Mouse (Mus musculus) frontal cortex, postnatal 25 days (tissue): ENCODE measurements at regions not wholly inside any gene's neighbourhood (a gene's known extent, or its start where the extent isn't known, plus 50 kb on each side); places are given as distances from the start of the nearest gene placed in this dataset.

Experiments used
- DNase-seq, 2 experiments: peaks; one replicate each; pipeline ENCODE4 v3.0.0; 2022; ENCODE audit warnings: low spot score in 2 of 2

- no peak for DNase-seq
Observed at GRCm38 (mm10) chr11:89932231-89932865, 70.3 kb downstream of the Pctp start.

DNA sequence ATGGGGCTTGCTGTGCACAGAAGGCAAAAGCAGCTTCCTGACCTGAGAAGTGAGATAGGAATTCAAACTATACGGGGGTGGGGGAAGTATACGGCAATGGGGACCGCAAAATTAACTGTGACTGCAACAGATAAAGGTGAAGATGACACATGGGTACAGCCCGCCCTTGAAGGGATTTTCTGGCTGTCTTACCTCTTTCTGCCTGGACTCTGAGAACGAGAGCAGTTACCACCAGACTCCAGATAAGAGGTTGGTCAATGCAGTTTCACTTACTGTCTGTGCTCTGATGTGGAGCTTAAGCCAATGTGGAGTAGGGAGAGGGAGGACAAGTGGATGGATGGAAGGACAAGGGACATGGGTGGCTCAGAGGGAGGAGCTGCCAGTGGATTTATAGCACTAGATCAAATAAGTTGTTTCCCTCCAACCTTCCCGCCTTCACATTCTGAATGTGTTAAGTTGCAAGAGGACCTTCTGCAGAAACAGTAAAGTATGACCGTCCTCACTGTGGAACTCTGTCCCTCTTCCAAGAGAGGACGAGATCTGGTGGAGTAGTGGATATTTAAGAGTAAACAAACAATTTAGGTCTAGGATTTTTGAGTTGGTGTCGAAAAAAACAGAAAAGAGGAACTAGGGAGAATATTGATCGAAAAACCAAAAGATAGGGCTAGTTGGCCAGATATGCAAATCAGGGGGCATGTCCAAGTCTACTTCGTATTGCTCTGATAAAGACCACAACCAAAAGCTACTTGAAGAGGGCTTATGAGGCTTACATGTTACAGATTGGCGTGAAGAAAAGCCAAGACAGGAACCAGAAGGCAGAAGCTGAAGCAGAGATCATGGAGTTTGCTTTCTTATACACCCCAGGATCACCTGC is 73.3 kb downstream of the Pctp start:
- no peak for DNase-seq

DNA sequence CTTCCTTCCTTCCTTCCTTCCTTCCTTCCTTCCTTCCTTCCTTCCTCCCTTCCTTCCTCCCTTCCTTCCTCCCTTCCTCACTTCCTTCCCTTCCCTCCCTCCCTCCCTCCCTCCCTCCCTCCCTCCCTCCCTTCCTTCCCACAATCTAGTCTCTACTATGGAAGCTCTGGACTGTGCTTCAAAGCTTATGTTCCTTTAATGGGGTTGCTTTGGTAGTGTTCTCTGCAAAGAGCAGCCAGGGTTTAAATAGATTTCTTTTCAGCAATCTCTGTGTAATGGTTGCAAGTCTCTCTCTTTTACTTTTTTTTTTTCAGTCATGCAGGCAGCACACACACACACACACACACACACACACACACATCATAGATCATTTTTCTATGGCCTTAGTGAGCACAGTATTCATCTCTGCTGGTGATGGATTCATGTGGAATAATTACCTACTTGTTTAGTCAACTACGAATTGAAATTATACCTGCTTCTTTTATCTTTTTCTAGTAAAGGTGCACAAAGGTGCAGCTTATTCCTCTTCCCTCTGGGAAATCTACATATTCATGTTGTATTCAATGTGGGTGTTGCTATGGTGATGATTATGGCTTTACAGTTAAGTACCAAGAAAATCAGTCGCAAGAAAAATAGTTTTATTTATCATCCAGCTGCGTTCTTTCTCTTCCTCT is 75.1 kb downstream of the Pctp start:
- no peak for DNase-seq

DNA sequence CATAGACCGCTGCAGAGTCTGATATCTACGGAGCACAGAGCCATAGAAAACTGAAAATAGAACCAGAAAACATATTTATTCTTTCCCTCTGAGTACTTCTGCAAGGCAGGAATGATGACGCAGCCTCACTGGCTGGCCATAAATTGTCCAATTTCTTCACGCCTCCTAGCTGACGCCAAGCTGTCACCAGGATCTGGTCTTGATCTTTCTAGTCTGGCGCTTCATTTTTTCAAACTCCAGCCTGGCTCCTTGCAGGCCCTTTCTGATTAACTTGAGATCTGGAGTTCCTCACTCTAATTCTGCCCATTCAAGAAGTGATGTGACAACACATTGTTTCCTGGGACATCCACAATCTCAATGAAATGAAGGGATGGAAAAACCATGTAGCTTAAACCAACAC is 80.1 kb downstream of the Pctp start:
- no peak for DNase-seq

DNA sequence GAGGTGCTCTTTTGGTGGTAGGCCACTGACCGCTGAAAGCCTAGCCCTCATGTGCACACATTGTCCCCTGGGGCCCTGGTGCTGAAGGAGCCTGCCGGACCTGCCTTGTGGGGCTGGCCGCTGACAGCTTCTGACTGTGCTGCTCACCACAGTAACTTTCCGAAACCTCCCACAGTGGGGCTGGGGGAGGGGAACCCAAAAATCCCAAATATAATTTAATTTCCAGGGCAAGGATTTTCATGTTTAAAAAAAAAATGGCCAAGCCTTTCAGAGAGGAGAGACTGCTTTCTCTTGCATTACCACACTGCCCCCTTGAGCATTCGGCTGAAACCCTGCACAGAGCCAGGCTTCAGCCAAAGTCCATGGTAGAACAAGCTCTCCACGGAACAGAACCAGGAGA is 81.5 kb downstream of the Pctp start:
- DNase-seq: peak; percentile 17 to 48

- no peak for DNase-seq
Observed at GRCm38 (mm10) chr11:89915795-89916194, 86.9 kb downstream of the Pctp start.

GRCm38 (mm10) chr11:89914577-89914976 is 88.1 kb downstream of the Pctp start:
- no peak for DNase-seq

- no peak for DNase-seq
Observed at GRCm38 (mm10) chr11:89901241-89901740, 101.4 kb downstream of the Pctp start.

- DNase-seq: no peak
Observed at GRCm38 (mm10) chr11:89898516-89898915, 104.2 kb downstream of the Pctp start.

- no peak for DNase-seq
Observed at GRCm38 (mm10) chr11:89896854-89897253, 105.8 kb downstream of the Pctp start.

DNA sequence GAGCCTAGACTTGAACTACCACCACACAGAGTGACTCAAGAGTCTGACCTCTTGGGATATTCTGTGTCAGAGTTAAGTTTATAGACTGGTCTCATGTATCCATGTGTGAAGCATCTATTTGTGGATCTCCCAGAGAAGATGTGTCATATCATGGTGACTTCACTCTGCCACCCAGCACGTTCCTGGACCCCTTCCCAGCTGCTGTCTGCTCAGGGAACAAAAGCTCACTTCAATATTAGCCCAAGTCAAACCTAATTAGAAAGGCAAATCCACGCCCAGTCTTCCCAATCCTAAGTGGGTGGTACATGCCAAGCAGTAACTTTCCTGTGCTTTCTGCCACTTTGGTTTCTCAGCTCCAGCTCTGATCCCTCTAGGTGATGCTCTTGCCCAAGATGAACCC is 94.1 kb upstream of the Ankfn1 start:
- DNase-seq: no peak

- no peak for DNase-seq
Observed at GRCm38 (mm10) chr11:89867575-89867974, 90.1 kb upstream of the Ankfn1 start.

- DNase-seq: no peak
Observed at GRCm38 (mm10) chr11:89856184-89856769, 78.8 kb upstream of the Ankfn1 start.

GRCm38 (mm10) chr11:89841853-89842252 is 64.4 kb upstream of the Ankfn1 start:
- DNase-seq: no peak

GRCm38 (mm10) chr11:89839671-89840327 is 62.3 kb upstream of the Ankfn1 start:
- DNase-seq: no peak

- no peak for DNase-seq
Observed at GRCm38 (mm10) chr11:89837995-89838394, 60.5 kb upstream of the Ankfn1 start.

GRCm38 (mm10) chr11:89836897-89837296 is 59.4 kb upstream of the Ankfn1 start:
- no peak for DNase-seq

- no peak for DNase-seq
Observed at GRCm38 (mm10) chr11:89834068-89834467, 56.6 kb upstream of the Ankfn1 start.

GRCm38 (mm10) chr11:89831577-89832110 is 54.2 kb upstream of the Ankfn1 start:
- no peak for DNase-seq
